In genomic region chr13:53902831-53903230, GRCm38 (mm10) we compare ENCODE assay signal across 23 mouse cellular contexts.
"Had no signal": no experiment of that assay in that cellular context is flagged by ENCODE, and none has a peak within 500 bp of the region (broad histone marks: within the 10 kb centered on the region; RNA-seq: fewer than 3 reads in every experiment).

No protein-coding gene starts in this region.

- ATAC-seq: inflammation-experienced regulatory T-cells, adult 6 months; intestine, embryonic 15.5 days; intestine, postnatal 0 days had no signal

- DNase-seq: gastrocnemius, adult 2 months; gastrocnemius, postnatal 10 days; gastrocnemius, postnatal 25 days; heart, postnatal 10 days; heart, postnatal 4 days; kidney, adult 18-20 months; kidney, adult 8-10 months; kidney, postnatal 10 days; kidney, postnatal 25 days; kidney, postnatal 4 days; liver; liver, embryonic 13.5 days had no signal

- H3K27ac ChIP-seq: gastrocnemius, adult 2 months; hindbrain, embryonic 10.5 days; hindbrain, embryonic 14.5 days; intestine, embryonic 15.5 days; layer of hippocampus, adult 2 months; left cerebral cortex, adult 2 months; limb, embryonic 10.5 days; limb, embryonic 12.5 days; liver, embryonic 13.5 days had no signal

- H3K4me1 ChIP-seq: intestine, embryonic 15.5 days; limb, embryonic 12.5 days; liver, embryonic 13.5 days had no signal

- H3K4me2 ChIP-seq: hindbrain, embryonic 14.5 days; intestine, embryonic 15.5 days; limb, embryonic 12.5 days; liver, embryonic 11.5 days; liver, embryonic 13.5 days had no signal

- H3K4me3 ChIP-seq: gastrocnemius, adult 2 months; hindbrain, embryonic 10.5 days; hindbrain, embryonic 12.5 days; intestine, embryonic 15.5 days; layer of hippocampus, adult 2 months; left cerebral cortex, adult 2 months; limb, embryonic 10.5 days; limb, embryonic 12.5 days; liver, embryonic 13.5 days had no signal

- H3K9me3 ChIP-seq: hindbrain, embryonic 10.5 days; hindbrain, embryonic 12.5 days; intestine, embryonic 15.5 days; limb, embryonic 10.5 days; limb, embryonic 12.5 days; liver, embryonic 13.5 days had no signal

- H3K36me3 ChIP-seq: hindbrain, embryonic 10.5 days; hindbrain, embryonic 12.5 days; intestine, embryonic 15.5 days; limb, embryonic 10.5 days; limb, embryonic 12.5 days; liver, embryonic 13.5 days had no signal

- H3K27me3 ChIP-seq: hindbrain, embryonic 12.5 days; intestine, embryonic 15.5 days; liver, embryonic 13.5 days had no signal

- H3K9ac ChIP-seq: hindbrain, embryonic 12.5 days; hindbrain, embryonic 14.5 days; intestine, embryonic 15.5 days; limb, embryonic 12.5 days; liver, embryonic 13.5 days had no signal
